Mouse (Mus musculus) brown adipose tissue, adult 24 weeks (tissue): Measurements from ENCODE around the gene Mamstr. TPM values are rescaled to one million over a fixed set of nuclear protein-coding genes. Genes with fewer than 3 reads are reported as not detected.
"Not testable (repeated sequence)": the region's sequence is repeated elsewhere in the genome, so short reads cannot be mapped to it uniquely, and the experiment has no call there.

ENCODE experiments used
- H3K27ac ChIP-seq: fragments of 200-500 bp; replicated peaks from 2 replicates; pipeline ENCODE4 v1.5.1; 2012; ENCODE audit warnings: low read depth, mild to moderate bottlenecking, low read length
- H3K4me1 ChIP-seq: fragments of 200-500 bp; 2 replicates; pipeline ENCODE4 v1.6.1; 2012; ENCODE audit warnings: low read length, mixed read lengths; ENCODE audit not compliant: control insufficient read depth, insufficient read depth, insufficient read length
- H3K4me3 ChIP-seq: fragments of 200-500 bp; 2 replicates; pipeline ENCODE4 v1.5.1; 2012; ENCODE audit warnings: low read depth, mild to moderate bottlenecking, low read length, moderate library complexity; ENCODE audit not compliant: insufficient read depth
- polyA plus RNA-seq: library from polyadenylated mRNA; stranded (reverse); fragments of >200 nt; gene quantifications from 2 replicates; pipeline ENCODE4 v1.2.4, GENCODE M21; 2012; ENCODE audit not compliant: missing spikeins, insufficient read depth, insufficient read length

The Mamstr gene
- polyA plus RNA-seq, 1 experiment = not detected

DNA sequence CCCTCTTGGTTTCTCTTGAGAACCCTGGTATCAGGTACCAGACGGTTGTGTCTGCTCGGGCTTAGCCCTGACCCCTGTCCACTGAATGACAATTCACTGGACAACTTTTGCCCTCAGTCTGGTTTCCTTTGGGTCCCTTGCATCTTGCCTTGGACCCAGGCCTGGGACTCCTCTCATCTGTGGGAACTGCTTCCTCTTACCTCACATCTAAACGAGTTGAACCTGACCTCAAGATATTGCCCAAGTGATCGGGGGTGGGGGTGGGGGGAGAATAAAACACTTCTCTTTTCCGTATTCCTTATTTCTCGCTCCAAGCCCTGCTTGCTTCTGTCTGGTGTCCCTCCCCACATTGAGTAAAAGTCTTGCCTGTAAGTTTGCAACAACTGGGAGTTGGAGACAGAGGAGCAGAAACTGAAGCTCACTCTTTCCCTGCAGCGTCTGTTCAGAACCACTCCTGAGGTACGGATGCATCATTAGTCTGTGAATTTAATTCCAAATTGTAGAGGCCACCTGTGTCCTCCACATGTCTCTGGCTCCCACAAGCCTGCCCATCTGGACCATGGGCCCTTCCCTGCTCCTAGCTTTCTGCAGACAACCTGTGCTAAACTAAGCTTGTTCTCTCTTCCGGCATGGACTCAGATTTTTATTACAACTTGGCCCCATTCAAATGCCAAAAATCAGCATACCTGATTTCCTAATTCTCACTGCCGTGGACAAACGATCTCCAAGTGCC lies 21.1 kb downstream of the Mamstr start:
- Histone ChIP-seq H3K27ac (no peak overlapping the region), H3K4me3 (no peak overlapping the region), H3K4me1 (no peaks in the 10 kb centered on the region)

DNA sequence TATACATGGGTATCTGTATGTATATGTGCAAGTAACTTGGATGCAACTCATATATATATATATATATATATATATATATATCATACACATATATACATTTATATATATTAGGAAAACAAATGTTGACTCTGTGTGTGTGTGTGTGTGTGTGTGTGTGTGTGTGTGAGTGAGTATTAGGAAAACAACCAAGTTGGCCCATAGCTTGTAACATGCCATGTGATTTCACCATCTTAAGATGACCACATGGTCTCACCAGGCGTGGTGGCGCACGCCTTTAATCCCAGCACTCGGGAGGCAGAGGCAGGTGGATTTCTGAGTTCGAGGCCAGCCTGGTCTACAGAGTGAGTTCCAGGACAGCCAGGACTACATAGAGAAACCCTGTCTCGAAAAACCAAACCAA lies 21.9 kb downstream of the Mamstr start:
- not testable (repeated sequence) for H3K27ac ChIP-seq, H3K4me3 ChIP-seq, H3K4me1 ChIP-seq

DNA sequence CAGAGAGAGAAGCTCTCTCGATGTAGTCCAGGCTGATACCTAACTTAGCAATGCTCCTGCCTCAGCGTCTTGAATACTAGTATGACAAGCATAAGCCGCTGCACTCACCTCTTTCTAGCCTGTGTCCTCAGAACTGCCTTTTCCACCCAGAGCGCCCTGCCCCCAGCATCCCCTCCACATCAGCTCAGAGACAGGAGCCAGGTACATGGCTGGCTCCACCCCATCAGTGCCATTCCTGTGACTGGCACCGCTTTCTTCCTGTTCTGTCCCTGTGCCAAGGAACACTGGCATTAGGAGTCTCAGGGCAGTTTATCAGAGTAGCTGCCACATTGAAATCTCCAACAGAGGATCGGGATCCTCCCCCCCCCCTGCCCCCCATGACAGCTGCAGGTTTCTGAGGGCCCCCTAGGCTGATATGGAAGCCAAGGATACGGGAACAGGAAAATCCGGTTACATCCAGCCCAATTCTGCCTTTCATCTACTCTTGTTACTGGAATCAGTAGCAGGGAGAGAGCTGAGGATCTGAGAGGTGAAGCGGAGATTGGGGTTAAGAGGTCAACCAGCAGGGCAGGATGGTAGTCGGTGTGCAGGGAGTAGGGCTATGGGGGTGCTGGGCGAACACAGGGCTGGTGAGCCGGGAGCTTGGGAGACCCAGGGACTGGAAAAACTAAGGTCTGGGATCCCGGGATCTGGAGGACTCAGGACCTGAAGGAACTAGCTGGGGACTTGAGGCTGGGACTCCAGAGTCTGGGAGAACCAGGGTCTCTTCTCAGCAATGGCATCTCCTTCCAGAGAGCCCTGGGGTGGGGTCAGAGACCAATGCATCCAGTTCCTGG lies 25.7 kb downstream of the Mamstr start:
- Histone ChIP-seq H3K27ac (no peak overlapping the region), H3K4me3 (no peak overlapping the region), H3K4me1 (no peaks in the 10 kb centered on the region)

DNA sequence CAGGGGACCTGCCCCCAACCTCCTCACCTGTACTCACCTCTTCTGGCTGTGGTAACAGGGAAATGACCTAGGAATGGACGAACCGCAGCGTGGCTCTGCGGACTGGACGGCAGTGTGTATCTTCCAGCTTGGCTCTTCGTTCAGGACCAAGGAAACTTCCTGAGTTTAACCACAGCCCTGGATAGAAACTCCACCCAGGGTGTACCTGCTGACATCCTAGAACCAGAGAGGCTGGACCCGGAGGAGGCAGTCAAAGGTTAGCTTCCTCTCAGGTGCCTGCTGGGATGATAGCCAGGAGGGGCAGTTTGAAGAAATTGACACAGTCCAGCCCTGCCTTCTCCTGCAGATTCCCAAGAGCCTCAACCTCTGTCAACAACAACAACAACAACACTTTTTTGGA lies 26.4 kb downstream of the Mamstr start, which contains the start of gene Fut2:
Fut2 (minus strand) TSS at position 234 of the 400 bp plus-strand sequence.
- no peak within 1 kb of the TSS for H3K27ac ChIP-seq
- no peak within 1 kb of the TSS for H3K4me3 ChIP-seq
- H3K4me1 ChIP-seq = no peaks in the 10 kb centered on the region

DNA sequence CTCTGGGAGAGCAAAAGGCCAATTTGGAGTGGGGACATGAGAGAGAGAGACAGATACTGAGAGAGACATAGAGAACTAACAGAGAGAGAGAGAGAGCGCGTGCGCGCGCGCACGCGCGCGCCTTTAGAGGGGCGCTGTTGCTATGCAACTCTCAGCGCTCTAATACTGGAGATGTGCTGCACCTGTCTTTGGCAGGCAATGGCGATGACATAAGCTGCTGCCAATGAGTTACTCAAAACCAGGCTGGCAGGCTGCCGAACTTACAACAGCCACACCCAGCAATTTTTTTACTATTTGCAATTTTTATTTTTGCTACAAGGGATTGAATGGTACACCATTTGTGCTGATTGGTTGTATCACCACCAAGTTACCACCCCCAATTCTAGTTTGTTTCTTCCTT lies 28.0 kb downstream of the Mamstr start:
- no peak overlapping the region for H3K4me3 ChIP-seq
- H3K4me1 ChIP-seq = no peaks in the 10 kb centered on the region
- H3K27ac ChIP-seq = no peak overlapping the region

DNA sequence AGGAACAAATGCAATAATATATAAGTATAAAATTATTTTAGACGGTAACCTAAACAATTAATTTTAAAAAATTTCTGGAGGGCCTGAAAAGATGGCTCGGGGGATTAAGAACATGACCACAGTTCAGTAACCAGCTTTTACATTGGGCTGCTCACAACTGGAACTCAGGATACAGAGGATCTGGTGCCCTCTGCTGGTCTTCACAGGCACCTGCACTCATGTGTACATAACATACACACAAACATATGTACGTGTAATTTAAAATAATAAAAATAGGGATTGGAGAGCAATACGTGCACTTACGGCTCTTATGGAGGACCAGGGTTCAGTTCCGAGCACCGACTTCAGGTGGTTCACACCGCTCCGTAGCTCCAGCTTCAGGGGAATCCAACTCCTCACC lies 29.1 kb downstream of the Mamstr start:
- Histone ChIP-seq H3K27ac (no peak overlapping the region), H3K4me1 (no peaks in the 10 kb centered on the region), H3K4me3 (no peak overlapping the region)

DNA sequence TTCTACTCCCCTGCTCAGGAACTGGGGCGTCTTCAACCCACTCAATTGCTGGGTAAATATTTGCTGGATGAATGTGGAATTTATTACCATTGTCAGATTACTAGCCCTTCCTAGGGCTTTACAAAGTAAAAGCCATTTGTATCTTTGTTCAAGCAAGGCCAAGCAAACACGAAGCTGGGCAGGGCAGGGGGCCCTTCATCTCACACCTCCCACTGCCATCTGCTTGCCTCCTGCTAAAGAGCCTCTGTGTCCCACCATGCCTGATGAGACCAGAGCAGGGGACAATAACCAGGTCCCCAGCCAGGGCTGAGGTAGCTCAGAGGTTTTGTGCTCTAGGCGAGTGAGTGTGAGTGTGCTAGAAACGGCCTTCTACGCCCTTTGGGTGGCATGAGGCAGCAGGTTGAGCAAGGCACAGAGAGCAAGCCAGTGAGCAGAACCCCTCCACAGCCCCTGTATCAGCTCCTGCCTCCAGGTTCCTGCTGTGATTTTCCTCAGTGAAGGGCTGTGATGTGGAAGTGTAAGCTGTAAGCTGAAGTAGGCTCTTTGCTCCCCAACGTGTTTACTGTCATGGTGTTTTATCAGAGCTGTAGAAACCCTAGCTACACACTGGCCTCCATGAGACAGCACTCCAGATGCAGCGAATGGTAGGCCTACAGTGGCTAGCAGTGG lies 38.0 kb downstream of the Mamstr start:
- Histone ChIP-seq H3K27ac (no peak overlapping the region), H3K4me1 (peaks cover 24% of the 10 kb centered on the region), H3K4me3 (no peak overlapping the region)

DNA sequence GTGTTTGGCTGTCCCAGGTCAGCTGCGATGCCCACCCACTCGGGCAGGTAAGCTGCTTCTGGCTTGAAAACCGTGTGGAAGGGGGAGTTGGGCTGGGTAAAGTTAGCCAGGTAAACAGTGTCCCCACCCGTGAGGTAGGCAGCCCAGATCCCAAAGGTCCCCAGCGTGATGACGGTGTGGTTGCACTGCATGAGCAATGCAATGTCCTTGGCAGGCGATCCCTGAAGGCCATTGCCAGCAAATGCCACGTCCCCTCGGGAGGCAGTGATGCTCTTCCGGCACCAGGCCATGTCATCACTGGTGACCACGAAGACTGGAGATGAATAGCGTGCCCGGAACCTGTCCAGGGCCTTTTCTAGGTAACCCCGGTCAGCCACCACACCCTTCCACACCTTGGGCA lies 38.7 kb downstream of the Mamstr start:
- Histone ChIP-seq H3K4me1 (peaks cover 24% of the 10 kb centered on the region), H3K27ac (no peak overlapping the region), H3K4me3 (no peak overlapping the region)

DNA sequence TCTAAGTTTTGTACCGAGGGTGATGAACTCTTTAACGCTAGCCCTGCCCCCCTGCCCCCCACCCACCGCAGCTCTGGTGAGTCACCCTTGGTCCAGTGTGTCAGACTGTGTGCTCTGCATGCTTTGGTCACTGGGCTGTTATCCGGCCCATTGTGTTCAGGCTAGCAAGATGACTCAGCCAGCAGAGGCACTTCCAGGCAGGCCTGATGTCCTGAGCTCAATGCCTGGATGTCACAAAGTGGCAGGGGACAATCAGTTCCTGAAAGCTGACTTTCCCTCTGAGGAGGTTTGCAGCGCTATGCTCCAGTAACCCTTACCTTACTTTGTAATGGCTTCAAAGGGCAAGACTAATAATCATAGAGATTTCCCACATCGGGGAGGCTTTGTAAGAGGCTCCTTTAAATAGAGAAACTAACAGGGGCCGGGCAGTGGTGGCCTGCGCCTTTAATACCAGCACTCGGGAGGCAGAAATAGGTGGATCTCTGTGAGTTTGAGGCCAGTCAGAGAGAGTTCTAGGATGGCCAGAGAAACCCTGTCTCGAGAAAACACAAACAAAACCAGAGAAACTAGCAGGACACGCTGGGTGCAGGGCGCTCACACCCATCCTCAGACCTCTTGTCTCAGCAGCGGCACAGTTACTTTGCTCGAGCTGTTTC lies 40.3 kb downstream of the Mamstr start:
- Histone ChIP-seq H3K4me3 (no peak overlapping the region), H3K4me1 (peaks cover 24% of the 10 kb centered on the region), H3K27ac (peak overlapping the region; percentile 94)

DNA sequence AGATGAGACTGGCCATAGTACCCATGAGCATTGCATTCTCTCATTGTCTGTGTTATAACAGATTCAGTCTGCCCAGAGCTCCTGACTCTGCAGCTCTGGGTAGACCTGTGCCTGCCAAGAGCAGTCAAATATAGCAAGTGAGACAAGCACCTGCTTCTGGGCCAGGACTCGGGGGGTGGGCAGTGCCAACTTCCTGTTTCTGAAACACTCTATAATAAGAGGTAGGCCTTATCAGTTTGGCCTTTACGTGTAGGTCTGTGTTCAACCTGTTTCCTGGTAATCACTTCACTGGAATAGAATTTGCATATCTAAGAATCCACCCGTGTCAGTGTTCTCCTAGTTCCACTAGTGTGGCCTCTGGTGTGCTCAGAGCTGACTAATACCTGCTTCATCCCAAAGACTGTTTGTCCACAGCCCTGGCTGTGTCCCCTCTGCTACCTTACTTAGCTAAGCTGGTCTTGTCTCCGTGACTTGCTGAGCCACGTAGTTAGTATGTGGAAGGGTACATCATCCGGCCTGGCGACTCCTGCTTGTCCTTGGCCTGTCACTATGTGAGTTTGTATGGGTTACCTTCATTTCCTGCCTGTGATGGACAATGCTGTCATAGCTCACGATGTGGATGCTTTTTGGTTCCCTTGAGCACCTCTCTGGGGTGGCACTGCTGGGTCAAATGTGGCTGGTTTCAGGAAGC lies 41.4 kb downstream of the Mamstr start:
- Histone ChIP-seq H3K27ac (peak overlapping the region; percentile 94), H3K4me1 (peaks cover 24% of the 10 kb centered on the region), H3K4me3 (no peak overlapping the region)

DNA sequence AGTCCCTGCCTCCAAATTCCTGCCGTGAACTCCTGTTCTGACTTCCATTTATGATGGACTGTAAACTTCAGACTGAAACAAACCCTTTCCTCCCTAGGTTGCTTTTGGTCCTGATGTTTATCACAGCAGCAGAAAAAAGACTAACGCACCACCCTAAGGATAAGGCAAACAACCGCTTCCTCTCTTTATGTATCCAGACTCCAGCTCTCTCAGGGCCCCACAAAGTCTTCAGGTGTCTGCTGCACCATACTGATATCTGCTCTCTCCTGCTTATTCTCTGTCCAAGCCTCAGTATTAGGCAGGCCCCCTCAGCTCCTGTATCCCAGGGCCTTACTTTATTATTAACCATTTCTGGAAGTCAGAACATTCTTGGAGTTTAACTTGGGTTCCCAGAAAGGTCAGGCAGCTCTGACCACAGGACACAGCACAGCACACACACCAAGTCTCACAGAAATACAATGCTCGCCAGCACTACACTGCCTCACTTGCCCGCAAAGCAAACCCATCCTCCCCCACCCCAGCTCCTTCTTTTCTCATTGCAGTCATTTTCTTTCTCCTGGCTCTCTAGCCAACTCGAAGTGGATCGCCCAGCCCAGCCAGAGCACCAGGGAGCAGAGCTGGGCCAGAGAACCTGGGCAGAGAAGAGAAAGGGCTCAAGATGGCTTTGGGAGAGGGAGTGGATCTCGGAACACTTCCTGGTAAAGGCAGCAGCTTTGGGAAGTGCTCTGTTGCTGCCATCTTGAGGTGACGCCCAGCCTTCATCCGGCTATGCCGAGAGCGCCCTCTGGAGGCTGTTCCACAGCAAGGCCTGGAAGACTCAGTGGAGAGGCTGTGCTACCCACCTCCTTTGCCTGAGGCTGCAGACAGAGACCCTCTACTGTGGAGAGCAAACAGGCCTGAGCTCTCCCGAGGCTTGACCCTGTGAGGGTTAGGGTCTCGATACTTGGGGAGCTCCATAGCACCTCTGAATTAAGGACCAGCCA lies 42.7 kb downstream of the Mamstr start:
- Histone ChIP-seq H3K27ac (peak overlapping the region; percentile 72), H3K4me3 (peak overlapping the region; percentile 32), H3K4me1 (peaks cover 24% of the 10 kb centered on the region)

DNA sequence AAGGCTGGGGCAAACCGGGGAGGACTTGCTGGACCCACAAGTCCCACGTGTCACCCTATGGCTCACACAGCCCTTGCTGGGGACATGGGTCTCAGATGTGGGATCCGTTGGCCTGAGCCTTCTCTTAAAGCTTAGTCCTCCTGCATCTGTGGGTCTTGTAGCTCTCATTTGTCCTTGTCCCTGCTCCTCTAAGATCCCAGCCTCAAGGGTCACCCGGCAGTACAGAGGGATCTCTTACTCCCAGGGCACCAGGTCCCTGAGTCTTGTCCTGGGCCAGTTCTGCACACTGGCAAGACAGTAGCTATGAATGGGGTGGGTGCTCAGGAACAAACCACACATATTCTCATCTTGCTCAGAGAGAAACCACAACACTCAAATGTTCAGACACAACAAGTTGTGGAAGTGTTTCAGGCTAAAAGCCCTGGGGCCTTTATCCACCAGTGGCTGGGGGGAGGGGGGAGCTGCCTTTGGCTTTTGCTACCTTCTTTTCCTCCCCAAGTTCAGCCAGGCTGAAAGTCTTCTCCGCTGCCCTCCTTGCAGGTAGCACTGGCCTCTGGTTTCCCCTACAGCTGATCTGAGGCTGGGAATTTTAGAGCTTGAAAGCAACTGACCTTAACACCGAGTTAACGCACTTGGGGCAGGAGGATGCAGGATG lies 43.7 kb downstream of the Mamstr start, which contains the start of gene Ntn5:
Ntn5 (plus strand) TSS at position 627 of the 655 bp plus-strand sequence.
- Histone ChIP-seq H3K4me1 (peaks cover 24% of the 10 kb centered on the region), H3K27ac (no peak within 1 kb of the TSS), H3K4me3 (no peak within 1 kb of the TSS)

DNA sequence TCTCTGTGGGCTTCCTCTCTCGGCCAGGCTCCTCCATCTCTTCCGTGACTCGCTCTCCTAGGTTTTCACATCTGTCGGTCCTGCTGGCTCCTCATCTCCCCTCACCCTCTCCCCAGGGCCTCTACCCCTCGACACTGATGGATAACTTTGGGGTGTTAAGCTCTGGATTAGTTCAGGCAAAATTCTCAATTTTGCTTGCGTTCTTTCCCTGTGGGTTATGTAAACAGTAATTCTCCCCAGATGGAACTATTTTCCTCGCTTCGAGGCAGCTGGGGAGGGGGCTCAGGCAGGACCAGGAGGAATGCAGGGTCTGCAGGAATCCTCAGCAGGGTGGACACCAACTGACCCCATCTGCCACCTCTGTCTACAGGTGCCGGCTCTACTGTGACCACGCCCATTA lies 46.0 kb downstream of the Mamstr start:
- Histone ChIP-seq H3K4me3 (no peak overlapping the region), H3K4me1 (peaks cover 12% of the 10 kb centered on the region), H3K27ac (no peak overlapping the region)
